Mouse (Mus musculus): ENCODE measurements around the gene Asf1b. TPM values are rescaled to one million over a fixed set of nuclear protein-coding genes. Genes with fewer than 3 reads are reported as not detected.

The Asf1b gene
- polyA plus RNA-seq, 1 experiment from 2014 or later: 24.1 TPM

- CTCF ChIA-PET: interaction anchor here (0.9 to 1.2 kb wide), 3 partner anchors 16 to 160 kb away, joined by 3 read pairs; partner anchors contain the start of genes Asf1b and Gm10644
- ATAC-seq (no peak), DNase-seq (ENCODE audit: low read depth, low spot score) (no peak)
- TF ChIP-seq CTCF (IDR thresholded peaks at IDR 0.05): no peak
- no peaks in the 10 kb centered on the region for H3K27me3 ChIP-seq
- in situ Hi-C loops (cut with MboI; ENCODE audit: low pct_unique_long_range_greater_than_20kb): no loop called here
- POLR2A ChIA-PET: no interaction called here
These were observed 30.7 kb upstream of the Asf1b start for GRCm38 (mm10) chr8:83924585-83924984.

DNA sequence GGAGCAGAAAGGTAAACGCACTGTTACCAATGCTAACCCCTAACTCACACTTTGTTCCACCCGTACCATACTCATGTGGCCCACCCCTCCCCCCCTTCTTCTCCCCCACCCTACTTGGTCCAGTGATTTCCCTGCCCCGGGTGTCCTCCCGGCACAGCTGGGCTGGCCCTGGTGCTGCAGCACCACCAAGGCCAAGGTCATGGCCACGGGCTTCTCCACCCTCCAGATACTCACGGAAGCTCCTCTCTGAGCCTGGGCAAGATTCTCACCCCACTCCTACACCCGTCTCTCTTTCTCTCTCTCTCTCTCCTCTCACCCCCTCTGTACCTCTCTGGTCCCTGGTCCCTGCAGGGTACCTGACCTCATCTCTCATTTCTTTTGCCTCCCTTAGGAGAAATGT lies 29.0 kb upstream of the Asf1b start:
- ChIA-PET POLR2A (interaction anchor here (0.9 kb wide), 1 partner anchor 10 kb away, joined by 3 read pairs; no protein-coding TSS in a partner anchor), CTCF (no interaction called here)
- no peaks in the 10 kb centered on the region for H3K27me3 ChIP-seq
- no peak for ATAC-seq
- no peak for DNase-seq (ENCODE audit: low read depth, low spot score)
- no peak for TF ChIP-seq CTCF (IDR thresholded peaks at IDR 0.05)
- in situ Hi-C loops (cut with MboI; ENCODE audit: low pct_unique_long_range_greater_than_20kb): no loop called here

DNA sequence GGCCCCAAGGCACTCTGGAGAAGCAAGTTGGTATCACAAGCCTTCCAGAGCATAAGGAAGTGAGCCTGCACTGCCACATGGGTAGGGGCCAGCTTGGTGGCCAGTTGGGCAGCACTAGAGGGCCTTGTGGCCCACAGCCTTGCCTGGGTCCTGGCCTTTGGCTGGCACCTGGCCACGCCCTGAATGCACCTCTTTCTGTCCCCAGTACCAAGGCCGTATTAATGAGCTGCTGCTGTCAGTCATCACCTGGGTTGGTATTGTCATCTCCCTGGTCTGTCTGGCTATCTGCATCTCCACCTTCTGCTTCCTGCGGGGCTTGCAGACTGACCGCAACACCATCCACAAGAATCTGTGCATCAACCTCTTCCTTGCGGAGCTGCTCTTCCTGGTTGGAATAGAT lies 21.1 kb upstream of the Asf1b start:
- ChIA-PET POLR2A (no interaction called here), CTCF (interaction anchor here (1.7 to 2.0 kb wide), 2 partner anchors 13 to 21 kb away, joined by 6 to 7 read pairs; partner anchors contain the start of genes Asf1b and Gm10644)
- no peaks in the 10 kb centered on the region for H3K27me3 ChIP-seq
- TF ChIP-seq CTCF (IDR thresholded peaks at IDR 0.05): no peak
- ATAC-seq: no peak
- no peak for DNase-seq (ENCODE audit: low read depth, low spot score)
- in situ Hi-C loops (cut with MboI; ENCODE audit: low pct_unique_long_range_greater_than_20kb): no loop called here

DNA sequence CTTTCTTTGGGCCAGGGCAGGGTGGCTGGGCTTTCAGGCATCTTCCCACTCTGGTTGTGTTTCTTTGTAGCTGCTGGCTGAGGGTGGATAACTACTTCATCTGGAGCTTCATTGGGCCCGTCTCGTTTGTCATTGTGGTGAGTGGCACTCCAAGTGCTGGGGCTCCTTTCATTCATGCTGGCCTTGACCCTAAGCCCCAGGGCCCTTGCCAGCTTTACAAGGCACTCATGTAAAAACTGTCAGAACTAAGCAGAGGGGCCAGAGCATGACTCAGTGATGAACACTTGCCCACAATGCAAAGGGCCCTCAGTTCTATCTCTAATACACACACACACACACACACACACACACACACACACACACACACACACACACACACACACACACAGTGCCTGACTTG lies 20.3 kb upstream of the Asf1b start:
- no peak for TF ChIP-seq CTCF (IDR thresholded peaks at IDR 0.05)
- DNase-seq (ENCODE audit: low read depth, low spot score) (no peak), ATAC-seq (no peak)
- ChIA-PET POLR2A (no interaction called here), CTCF (interaction anchor here (2.0 kb wide), 1 partner anchor 14 kb away, joined by 6 read pairs; no protein-coding TSS in a partner anchor)
- H3K27me3 ChIP-seq: no peaks in the 10 kb centered on the region
- in situ Hi-C loops (cut with MboI; ENCODE audit: low pct_unique_long_range_greater_than_20kb): no loop called here

GRCm38 (mm10) chr8:83935435-83935834 lies 19.9 kb upstream of the Asf1b start:
- DNase-seq (ENCODE audit: low read depth, low spot score): no peak
- no peaks in the 10 kb centered on the region for H3K27me3 ChIP-seq
- ChIA-PET CTCF (interaction anchor here (2.0 kb wide), 1 partner anchor 14 kb away, joined by 6 read pairs; no protein-coding TSS in a partner anchor), POLR2A (no interaction called here)
- in situ Hi-C loops (cut with MboI; ENCODE audit: low pct_unique_long_range_greater_than_20kb): no loop called here
- no peak for ATAC-seq
- TF ChIP-seq CTCF (IDR thresholded peaks at IDR 0.05): no peak

DNA sequence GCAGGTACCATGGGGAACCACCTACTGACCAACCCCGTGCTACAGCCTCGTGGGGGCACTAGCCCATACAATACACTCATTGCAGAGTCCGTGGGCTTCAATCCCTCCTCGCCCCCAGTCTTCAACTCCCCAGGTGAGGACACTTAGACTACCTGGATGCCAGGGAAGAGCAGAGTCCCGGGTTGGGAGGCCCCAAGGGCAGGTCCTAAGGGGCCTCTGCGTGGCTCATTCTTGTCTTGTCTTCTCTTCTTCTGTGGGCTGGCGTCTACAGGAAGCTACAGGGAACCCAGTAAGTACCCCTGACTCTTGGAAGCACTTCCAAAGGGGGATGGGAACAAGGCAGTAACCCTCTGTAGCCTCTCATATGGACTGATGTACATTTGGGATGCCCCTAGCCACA lies 17.7 kb upstream of the Asf1b start:
- POLR2A ChIA-PET: no interaction called here
- CTCF ChIA-PET: no interaction called here
- ATAC-seq (no peak), DNase-seq (ENCODE audit: low read depth, low spot score) (no peak)
- no peak for TF ChIP-seq CTCF (IDR thresholded peaks at IDR 0.05)
- in situ Hi-C loops (cut with MboI; ENCODE audit: low pct_unique_long_range_greater_than_20kb): no loop called here
- no peaks in the 10 kb centered on the region for H3K27me3 ChIP-seq

DNA sequence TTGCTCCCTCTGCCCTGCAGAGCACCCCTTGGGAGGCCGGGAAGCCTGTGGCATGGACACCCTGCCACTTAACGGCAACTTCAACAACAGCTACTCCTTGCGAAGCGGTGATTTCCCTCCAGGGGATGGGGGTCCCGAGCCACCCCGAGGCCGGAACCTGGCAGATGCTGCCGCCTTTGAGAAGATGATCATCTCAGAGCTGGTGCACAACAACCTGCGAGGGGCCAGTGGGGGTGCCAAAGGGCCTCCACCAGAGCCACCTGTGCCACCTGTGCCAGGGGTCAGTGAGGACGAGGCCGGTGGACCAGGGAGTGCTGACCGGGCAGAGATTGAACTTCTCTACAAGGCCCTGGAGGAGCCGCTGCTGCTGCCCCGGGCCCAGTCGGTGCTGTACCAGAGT lies 17.0 kb upstream of the Asf1b start:
- in situ Hi-C loops (cut with MboI; ENCODE audit: low pct_unique_long_range_greater_than_20kb): no loop called here
- no peaks in the 10 kb centered on the region for H3K27me3 ChIP-seq
- CTCF ChIA-PET: no interaction called here
- DNase-seq (ENCODE audit: low read depth, low spot score) (no peak), ATAC-seq (no peak)
- POLR2A ChIA-PET: no interaction called here
- TF ChIP-seq CTCF (IDR thresholded peaks at IDR 0.05): no peak

GRCm38 (mm10) chr8:83941066-83941677 lies 14.1 kb upstream of the Asf1b start:
- CTCF ChIA-PET: interaction anchor here (1.2 kb wide), 1 partner anchor 16 kb away, joined by 3 read pairs; no protein-coding TSS in a partner anchor
- TF ChIP-seq CTCF (IDR thresholded peaks at IDR 0.05): no peak
- in situ Hi-C loops (cut with MboI; ENCODE audit: low pct_unique_long_range_greater_than_20kb): no loop called here
- ATAC-seq (no peak), DNase-seq (ENCODE audit: low read depth, low spot score) (no peak)
- POLR2A ChIA-PET: no interaction called here
- H3K27me3 ChIP-seq: no peaks in the 10 kb centered on the region

DNA sequence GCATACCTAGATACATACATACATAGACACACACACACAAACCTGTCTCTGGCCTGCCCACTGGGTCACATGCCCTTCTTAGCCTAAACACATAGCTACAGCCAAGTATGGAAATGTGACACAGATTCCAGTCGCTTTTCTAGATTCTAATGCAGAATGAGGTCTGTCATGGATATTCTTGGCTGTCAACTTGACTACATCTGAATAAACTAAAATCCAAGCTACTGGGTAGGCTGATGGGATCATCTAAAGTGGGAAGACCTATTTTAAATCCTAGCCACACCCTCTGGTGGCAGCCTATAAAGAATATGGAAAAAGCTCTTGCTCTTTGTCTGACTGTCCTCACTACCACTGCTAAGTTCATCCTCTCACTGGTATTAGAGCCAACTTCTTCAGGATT lies 12.9 kb upstream of the Asf1b start:
- CTCF ChIA-PET: interaction anchor here (0.7 kb wide), 1 partner anchor 13 kb away, joined by 3 read pairs; the partner anchor contains the start of gene Asf1b
- no peaks in the 10 kb centered on the region for H3K27me3 ChIP-seq
- DNase-seq (ENCODE audit: low read depth, low spot score): no peak
- no peak for ATAC-seq
- TF ChIP-seq CTCF (IDR thresholded peaks at IDR 0.05): no peak
- POLR2A ChIA-PET: no interaction called here
- in situ Hi-C loops (cut with MboI; ENCODE audit: low pct_unique_long_range_greater_than_20kb): no loop called here

GRCm38 (mm10) chr8:83945540-83945939 lies 9.8 kb upstream of the Asf1b start:
- CTCF ChIA-PET: no interaction called here
- no peaks in the 10 kb centered on the region for H3K27me3 ChIP-seq
- ATAC-seq (no peak), DNase-seq (ENCODE audit: low read depth, low spot score) (no peak)
- TF ChIP-seq CTCF (IDR thresholded peaks at IDR 0.05): no peak
- POLR2A ChIA-PET: no interaction called here
- in situ Hi-C loops (cut with MboI; ENCODE audit: low pct_unique_long_range_greater_than_20kb): no loop called here

DNA sequence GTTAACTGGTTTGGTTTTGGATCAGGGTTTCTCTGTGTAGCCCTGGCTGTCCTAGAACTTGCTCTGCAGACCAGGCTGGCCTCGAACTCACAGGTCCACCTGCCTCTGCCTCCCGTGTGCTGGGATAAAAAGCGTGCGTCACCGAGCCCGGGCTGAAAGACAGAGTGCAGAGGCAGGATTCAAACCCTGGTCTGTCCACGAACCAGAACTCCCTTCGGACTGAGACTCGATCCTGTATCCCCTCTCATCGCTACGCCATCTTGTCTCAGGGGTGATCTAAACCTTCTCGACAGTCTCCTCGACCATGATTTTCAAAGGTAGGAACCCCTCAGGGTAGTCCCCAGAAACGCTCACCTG lies 580 bp upstream of the Asf1b start:
- POLR2A ChIA-PET: interaction anchor here (0.6 kb wide), 1 partner anchor 15 kb away, joined by 3 read pairs; no protein-coding TSS in a partner anchor
- DNase-seq (ENCODE audit: low read depth, low spot score): no peak
- H3K27me3 ChIP-seq: no peaks in the 10 kb centered on the region
- TF ChIP-seq CTCF (IDR thresholded peaks at IDR 0.05): no peak
- CTCF ChIA-PET: interaction anchor here (0.9 to 3.7 kb wide), 12 partner anchors 10 to 298 kb away, joined by 3 to 25 read pairs (median 4); no protein-coding TSS in a partner anchor
- ATAC-seq: no peak
- in situ Hi-C loops (cut with MboI; ENCODE audit: low pct_unique_long_range_greater_than_20kb): loop anchor here (5.0 kb wide), 1 partner anchor 172 kb away; no protein-coding TSS in a partner anchor

DNA sequence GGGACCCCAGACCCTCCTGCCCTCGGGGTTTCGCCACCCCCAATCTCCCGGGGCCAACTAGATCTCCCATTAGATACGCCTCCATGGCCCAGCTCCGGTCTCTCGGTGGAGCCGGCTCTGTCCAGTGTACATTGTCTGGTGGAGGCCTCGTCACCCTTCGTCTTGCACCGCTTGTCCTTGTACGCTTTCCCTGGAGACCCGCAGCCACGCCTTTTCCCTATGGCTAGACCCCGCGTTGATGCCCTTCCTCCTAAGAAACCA lies 581 bp downstream of the Asf1b start:
- CTCF ChIA-PET: interaction anchor here (0.6 to 3.7 kb wide), 13 partner anchors 11 to 299 kb away, joined by 3 to 25 read pairs (median 4); no protein-coding TSS in a partner anchor
- no peaks in the 10 kb centered on the region for H3K27me3 ChIP-seq
- ATAC-seq: no peak
- POLR2A ChIA-PET: no interaction called here
- DNase-seq (ENCODE audit: low read depth, low spot score): no peak
- no peak for TF ChIP-seq CTCF (IDR thresholded peaks at IDR 0.05)
- in situ Hi-C loops (cut with MboI; ENCODE audit: low pct_unique_long_range_greater_than_20kb): loop anchor here (5.0 kb wide), 1 partner anchor 174 kb away; no protein-coding TSS in a partner anchor

All from Patski (cell line).